Mouse (Mus musculus) small intestine, adult 2 months (tissue): ENCODE results near the gene Zkscan17. TPM values are rescaled to one million over a fixed set of nuclear protein-coding genes. Genes with fewer than 3 reads are reported as not detected.

ENCODE experiments used
- H3K27ac ChIP-seq: fragments of 200-500 bp; 2 replicates; pipeline ENCODE4 v1.5.1; 2012; ENCODE audit warnings: low read depth, low read length, control low read depth, inconsistent platforms; ENCODE audit not compliant: insufficient read depth
- H3K27me3 ChIP-seq: fragments of 200-500 bp; 2 replicates; pipeline ENCODE4 v1.6.1; 2012; ENCODE audit warnings: mild to moderate bottlenecking, moderate library complexity, low read length, inconsistent platforms; ENCODE audit not compliant: control insufficient read depth, insufficient read depth
- H3K36me3 ChIP-seq: fragments of 200-500 bp; 2 replicates; pipeline ENCODE4 v1.6.1; 2012; ENCODE audit warnings: mild to moderate bottlenecking, low read length, control low read depth, inconsistent platforms; ENCODE audit not compliant: control insufficient read depth, insufficient read depth
- H3K4me1 ChIP-seq: fragments of 200-500 bp; 2 replicates; pipeline ENCODE4 v1.6.1; 2012; ENCODE audit warnings: low read length, inconsistent platforms, mixed read lengths; ENCODE audit not compliant: control insufficient read depth, insufficient read depth, insufficient read length
- H3K4me3 ChIP-seq: fragments of 200-500 bp; 2 replicates; pipeline ENCODE4 v1.5.1; 2012; ENCODE audit warnings: low read depth, mild to moderate bottlenecking, control low read depth, inconsistent platforms, low read length, moderate library complexity
- CTCF ChIP-seq: fragments of 200-500 bp; IDR thresholded peaks from 2 replicates; pipeline ENCODE4 v1.5.1; 2012; ENCODE audit warnings: low read depth, mild to moderate bottlenecking, control low read depth, inconsistent platforms, low read length, moderate library complexity, mixed read lengths; ENCODE audit not compliant: insufficient replicate concordance, insufficient read length; ENCODE audit errors: extremely low read depth
- POLR2A ChIP-seq: fragments of 200-500 bp; IDR thresholded peaks from 2 replicates; pipeline ENCODE4 v1.6.1; 2012; ENCODE audit warnings: low read depth, mild to moderate bottlenecking, control low read depth, inconsistent platforms, low read length, moderate library complexity
- WGBS: fragments of 180-500 bp; shearing (Covaris S2); methylation state at CpG from one replicate; pipeline ENCODE4 v1.1.7; 2018; 5-methylcytosine and 5-hydroxymethylcytosine counted together
- polyA plus RNA-seq: library from polyadenylated mRNA; depleted of rRNA; stranded (reverse); fragments of >200 nt; gene quantifications from 2 replicates; pipeline ENCODE4 v1.2.3, GENCODE M21; 2012

Gene Zkscan17
- polyA plus RNA-seq, 1 experiment: 5.8 TPM

- Histone ChIP-seq H3K27ac (no peak overlapping the region), H3K4me3 (no peak overlapping the region), H3K4me1 (no peaks in the 10 kb centered on the region), H3K27me3 (no peaks in the 10 kb centered on the region), H3K36me3 (no peaks in the 10 kb centered on the region)
- TF ChIP-seq POLR2A (no peak), CTCF (no peak)
- 94% methylated on average over 1 of the region's 1 CpGs for WGBS
Measured at GRCm38 (mm10) chr11:59511558-59511957, 15.0 kb downstream of the Zkscan17 start.

- no peak for TF ChIP-seq CTCF
- no peak for TF ChIP-seq POLR2A
- H3K27ac ChIP-seq: peak overlapping the region; percentile 23; the same call in 1 of the 2 replicates
- H3K36me3 ChIP-seq: peaks cover 12% of the 10 kb centered on the region
- H3K4me1 ChIP-seq: peaks cover 4% of the 10 kb centered on the region; the same call in 1 of the 2 replicates
- H3K4me3 ChIP-seq: peak overlapping the region; percentile 90
- 8% methylated on average over 14 of the region's 14 CpGs for WGBS
- no peaks in the 10 kb centered on the region for H3K27me3 ChIP-seq
Measured at GRCm38 (mm10) chr11:59506713-59507074, 19.9 kb downstream of the Zkscan17 start.

- H3K4me1 ChIP-seq: peaks cover 4% of the 10 kb centered on the region; the same call in 1 of the 2 replicates
- H3K27ac ChIP-seq: peak overlapping the region; percentile 27
- H3K4me3 ChIP-seq: peak overlapping the region; percentile 90
- TF ChIP-seq POLR2A: no peak; the same call in 1 of the 2 replicates
- TF ChIP-seq CTCF: no peak
- no peaks in the 10 kb centered on the region for H3K27me3 ChIP-seq
- 1% methylated on average over 71 of the region's 71 CpGs for WGBS
- H3K36me3 ChIP-seq: peaks cover 16% of the 10 kb centered on the region
Measured at GRCm38 (mm10) chr11:59505839-59506712, 20.5 kb downstream of the Zkscan17 start.

- H3K27me3 ChIP-seq: no peaks in the 10 kb centered on the region
- peaks cover 4% of the 10 kb centered on the region; the same call in 1 of the 2 replicates for H3K4me1 ChIP-seq
- peak overlapping the region; percentile 90 for H3K4me3 ChIP-seq
- H3K36me3 ChIP-seq: peaks cover 18% of the 10 kb centered on the region
- peak overlapping the region; percentile 27; the same call in 1 of the 2 replicates for H3K27ac ChIP-seq
- WGBS: under 1% methylated on average over 21 of the region's 21 CpGs
- TF ChIP-seq CTCF (no peak), POLR2A (no peak)
Measured at GRCm38 (mm10) chr11:59505351-59505838, 21.2 kb downstream of the Zkscan17 start.

- no peak for TF ChIP-seq CTCF
- no peak for TF ChIP-seq POLR2A
- WGBS: 90% methylated on average over 5 of the region's 5 CpGs
- Histone ChIP-seq H3K27me3 (no peaks in the 10 kb centered on the region), H3K4me3 (no peak overlapping the region), H3K27ac (no peak overlapping the region), H3K4me1 (peaks cover 4% of the 10 kb centered on the region; the same call in 1 of the 2 replicates), H3K36me3 (peaks cover 32% of the 10 kb centered on the region)
Measured at GRCm38 (mm10) chr11:59501978-59502700, 24.4 kb downstream of the Zkscan17 start.

- TF ChIP-seq CTCF (no peak), POLR2A (no peak)
- H3K4me3 ChIP-seq: no peak overlapping the region
- 92% methylated on average over 7 of the region's 7 CpGs for WGBS
- no peak overlapping the region for H3K27ac ChIP-seq
- H3K27me3 ChIP-seq: no peaks in the 10 kb centered on the region
- H3K36me3 ChIP-seq: peaks cover 34% of the 10 kb centered on the region
- no peaks in the 10 kb centered on the region for H3K4me1 ChIP-seq
Measured at GRCm38 (mm10) chr11:59497747-59498146, 28.8 kb downstream of the Zkscan17 start.
